In genomic region chr5:112419535-112419934, GRCm38 (mm10) we compare ENCODE assay signal across 15 mouse cellular contexts. TPM values are rescaled to one million over a fixed set of nuclear protein-coding genes. Genes with fewer than 3 reads are reported as not detected.
DNase-seq lines count a peak whose midpoint lies in the region; ATAC-seq and TF ChIP-seq lines count a peak whose summit lies in the region.
"Had no signal": no experiment of that assay in that cellular context is flagged by ENCODE, and none has a peak within 500 bp of the region (broad histone marks: within the 10 kb centered on the region; RNA-seq: fewer than 3 reads in every experiment).

No protein-coding gene starts in this region.

- DNase-seq in left cerebral cortex, postnatal 4 days = peak; percentile 16
- no peak for DNase-seq in left cerebral cortex, postnatal 14 days (ENCODE audit: low spot score in 2 of 2)
- peak; percentile 73 for DNase-seq in embryo, embryonic 11 days
- no peak for DNase-seq in lung, adult 2 months
- DNase-seq: kidney, adult 9 months; layer of hippocampus, postnatal 36 days; liver, embryonic 13.5 days had no signal

- ATAC-seq in hindbrain, embryonic 13.5 days (ENCODE audit: low FRiP score) = no peak
- ATAC-seq in neural tube, embryonic 13.5 days (ENCODE audit: low read depth) = no peak
- no peak for ATAC-seq in megakaryocyte-erythroid progenitor cell, adult 5-6 weeks (replicated peaks; ENCODE audit: low FRiP score, low TSS enrichment, poor library complexity, severe bottlenecking)
- ATAC-seq in intestine, postnatal 0 days = no peak

- H3K9me3 ChIP-seq in hindbrain, embryonic 13.5 days = no peaks in the 10 kb centered on the region
- no peaks in the 10 kb centered on the region for H3K9me3 ChIP-seq in neural tube, embryonic 13.5 days
- no peaks in the 10 kb centered on the region for H3K9me3 ChIP-seq in intestine, postnatal 0 days (ENCODE audit: control insufficient read depth)
- H3K9me3 ChIP-seq: heart, embryonic 15.5 days; liver, embryonic 13.5 days had no signal

- no peak for TF ChIP-seq CTCF in lung, adult 2 months (IDR thresholded peaks at IDR 0.05; ENCODE audit: insufficient read depth, low read length)
- TF ChIP-seq CTCF in intestine, postnatal 0 days (IDR thresholded peaks at IDR 0.05; ENCODE audit: low read depth) = no peak

- intact Hi-C loops in left cerebral cortex, postnatal 4 days (cut with DNase I) = loop anchor here (10.0 kb wide), 1 partner anchor 185 kb away; no protein-coding TSS in a partner anchor
- intact Hi-C loops in left cerebral cortex, postnatal 14 days (cut with DNase I) = no loop called here

- 33% methylated on average over 12 of the region's 12 CpGs for WGBS in hindbrain, embryonic 13.5 days
- 40% methylated on average over 12 of the region's 12 CpGs for WGBS in neural tube, embryonic 13.5 days
- WGBS in lung, adult 2 months = 22% methylated on average over 12 of the region's 12 CpGs
- 48% methylated on average over 12 of the region's 12 CpGs for WGBS in intestine, postnatal 0 days

- H3K36me3 ChIP-seq in hindbrain, embryonic 13.5 days = peaks cover 32% of the 10 kb centered on the region
- peaks cover 15% of the 10 kb centered on the region; the same call in 1 of the 2 replicates for H3K36me3 ChIP-seq in neural tube, embryonic 13.5 days
- no peaks in the 10 kb centered on the region for H3K36me3 ChIP-seq in intestine, postnatal 0 days (ENCODE audit: control insufficient read depth, insufficient read depth)
- H3K36me3 ChIP-seq: heart, embryonic 15.5 days; liver, embryonic 13.5 days had no signal

- 0 out of 2 replicates have a peak overlapping the region, but pooled peaks have one; percentile 11 for H3K4me2 ChIP-seq in hindbrain, embryonic 13.5 days
- peak overlapping the region; percentile 27 for H3K4me2 ChIP-seq in neural tube, embryonic 13.5 days
- H3K4me2 ChIP-seq in intestine, postnatal 0 days (replicated peaks; ENCODE audit: low read depth) = no peak overlapping the region
- H3K4me2 ChIP-seq: heart, embryonic 15.5 days; liver, embryonic 13.5 days had no signal

- H3K4me3 ChIP-seq in hindbrain, embryonic 13.5 days = no peak overlapping the region
- H3K4me3 ChIP-seq in neural tube, embryonic 13.5 days = no peak overlapping the region
- H3K4me3 ChIP-seq in lung, adult 2 months (replicated peaks; ENCODE audit: extremely low read depth, low read depth, low read length) = no peak overlapping the region
- no peak overlapping the region for H3K4me3 ChIP-seq in intestine, postnatal 0 days (ENCODE audit: low read depth, low read length)
- H3K4me3 ChIP-seq: heart, embryonic 15.5 days; liver, embryonic 13.5 days; megakaryocyte, embryonic 14.5 days had no signal

- H3K27me3 ChIP-seq in hindbrain, embryonic 13.5 days = peaks cover 13% of the 10 kb centered on the region
- H3K27me3 ChIP-seq in neural tube, embryonic 13.5 days = peaks cover 8% of the 10 kb centered on the region
- no peaks in the 10 kb centered on the region; the same call in 1 of the 2 replicates for H3K27me3 ChIP-seq in intestine, postnatal 0 days (replicated peaks; ENCODE audit: control insufficient read depth, insufficient read depth, low read length)

- H3K27ac ChIP-seq in hindbrain, embryonic 13.5 days = no peak overlapping the region
- H3K27ac ChIP-seq in neural tube, embryonic 13.5 days (replicated peaks) = no peak overlapping the region
- no peak overlapping the region for H3K27ac ChIP-seq in intestine, postnatal 0 days (ENCODE audit: low read depth, low read length)
- H3K27ac ChIP-seq: heart, embryonic 15.5 days; liver, embryonic 13.5 days had no signal

- TF ChIP-seq POLR2A in lung, adult 2 months (IDR thresholded peaks at IDR 0.05; ENCODE audit: borderline replicate concordance, extremely low read depth, low read depth, low read length) = no peak

- H3K9ac ChIP-seq in hindbrain, embryonic 13.5 days = no peak overlapping the region
- no peak overlapping the region for H3K9ac ChIP-seq in neural tube, embryonic 13.5 days
- H3K9ac ChIP-seq in intestine, postnatal 0 days (ENCODE audit: low read depth, low read length) = no peak overlapping the region
- H3K9ac ChIP-seq: heart, embryonic 15.5 days; liver, embryonic 13.5 days had no signal

- peaks cover 21% of the 10 kb centered on the region for H3K4me1 ChIP-seq in hindbrain, embryonic 13.5 days (replicated peaks)
- peaks cover 12% of the 10 kb centered on the region for H3K4me1 ChIP-seq in neural tube, embryonic 13.5 days (replicated peaks)
- no peaks in the 10 kb centered on the region for H3K4me1 ChIP-seq in lung, adult 2 months (ENCODE audit: control insufficient read depth, insufficient read depth, low read length)
- no peaks in the 10 kb centered on the region for H3K4me1 ChIP-seq in intestine, postnatal 0 days (replicated peaks; ENCODE audit: control insufficient read depth, insufficient read depth, low read length)
- H3K4me1 ChIP-seq: heart, embryonic 15.5 days; liver, embryonic 13.5 days had no signal

RNA-seq across cellular contexts. Expression of gene Asphd2, which starts 24.9 kb away (rescaled TPM):
- 100 to 1,000 TPM; 130 to 134 TPM for total RNA-seq in left cerebral cortex, postnatal 4 days (2021)
- 100 to 1,000 TPM; 164 to 171 TPM for total RNA-seq in left cerebral cortex, postnatal 14 days (2021)
- 35.5 and 37.7 TPM in 2 replicates for polyA plus RNA-seq in hindbrain, embryonic 13.5 days (2015; fragmentation: Nextera tagmentation; extraction: Ambion mirVana)
- 52.4 and 69.6 TPM in 2 replicates for polyA plus RNA-seq in neural tube, embryonic 13.5 days (2015; fragmentation: Nextera tagmentation; extraction: Ambion mirVana)
- not detected in 2 replicates for total RNA-seq in megakaryocyte-erythroid progenitor cell, adult 5-6 weeks (2014; fragmentation: Nextera tagmentation)
- not detected in 2 replicates for total RNA-seq in megakaryocyte-erythroid progenitor cell, adult 5-6 weeks (2017)
- polyA plus RNA-seq in lung, adult 2 months (2012; rRNA removed) = 0.41 and 0.56 TPM in 2 replicates
- 3.1 and 4.6 TPM in 2 replicates for polyA plus RNA-seq in intestine, postnatal 0 days (2015; fragmentation: Nextera tagmentation; extraction: Ambion mirVana)

RNA-seq across cellular contexts. Expression of gene Gm6588, which starts 29.7 kb away (rescaled TPM):
- total RNA-seq in left cerebral cortex, postnatal 4 days (2021) = not detected
- total RNA-seq in left cerebral cortex, postnatal 14 days (2021) = not detected
- polyA plus RNA-seq in hindbrain, embryonic 13.5 days (2015; fragmentation: Nextera tagmentation; extraction: Ambion mirVana) = 0.78 and 1.2 TPM in 2 replicates
- 0.62 and 0.93 TPM in 2 replicates for polyA plus RNA-seq in neural tube, embryonic 13.5 days (2015; fragmentation: Nextera tagmentation; extraction: Ambion mirVana)
- not detected in 2 replicates for total RNA-seq in megakaryocyte-erythroid progenitor cell, adult 5-6 weeks (2014; fragmentation: Nextera tagmentation)
- not detected in 2 replicates for total RNA-seq in megakaryocyte-erythroid progenitor cell, adult 5-6 weeks (2017)
- not detected in 2 replicates for polyA plus RNA-seq in lung, adult 2 months (2012; rRNA removed)
- polyA plus RNA-seq in intestine, postnatal 0 days (2015; fragmentation: Nextera tagmentation; extraction: Ambion mirVana) = not detected in 2 replicates
- total RNA-seq: common myeloid progenitor, adult 5-6 weeks; gastrocnemius, adult 8-10 months; layer of hippocampus, postnatal 36 days had no signal
- polyA plus RNA-seq: heart, embryonic 15.5 days; liver, embryonic 13.5 days had no signal

Comparison
In these comparisons a context has a peak if more than half of its experiments do, and no peak if none do; other contexts are left out.
1. DNase-seq: peak in left cerebral cortex, postnatal 4 days (single experiment) and embryo, embryonic 11 days (single experiment); none in left cerebral cortex, postnatal 14 days (0 of 2) and lung, adult 2 months (single experiment).